Mouse (Mus musculus) heart, embryonic 13.5 days (tissue): Measurements from ENCODE around the gene Tppp. TPM values are rescaled to one million over a fixed set of nuclear protein-coding genes. Genes with fewer than 3 reads are reported as not detected.
"Not testable (repeated sequence)": the region's sequence is repeated elsewhere in the genome, so short reads cannot be mapped to it uniquely, and the experiment has no call there.

Experiments
- ATAC-seq: fragments of 200-750 bp; cut with Nextera tagmentation; 2 replicates; pipeline ENCODE4 v1.8.0; 2017; ENCODE audit warnings: moderate TSS enrichment; ENCODE audit not compliant: insufficient number of reproducible peaks, low FRiP score, low TSS enrichment; ENCODE audit errors: extremely low read depth
- H3K27ac ChIP-seq: fragments of 300-500 bp; sonication (generic); replicated peaks from 2 replicates; pipeline ENCODE4 v1.5.1; 2015; ENCODE audit warnings: moderate library complexity, mild to moderate bottlenecking, inconsistent platforms
- H3K27me3 ChIP-seq: fragments of 300-500 bp; sonication (generic); replicated peaks from 2 replicates; pipeline ENCODE4 v1.6.1; 2015; ENCODE audit warnings: mild to moderate bottlenecking, inconsistent platforms
- H3K36me3 ChIP-seq: fragments of 300-500 bp; sonication (generic); 2 replicates; pipeline ENCODE4 v1.6.1; 2015; ENCODE audit warnings: mild to moderate bottlenecking, inconsistent platforms
- H3K4me1 ChIP-seq: fragments of 300-500 bp; sonication (generic); 2 replicates; pipeline ENCODE4 v1.6.1; 2015; ENCODE audit warnings: inconsistent platforms
- H3K4me2 ChIP-seq: fragments of 300-500 bp; sonication (generic); 2 replicates; pipeline ENCODE4 v1.6.1; 2015; ENCODE audit warnings: inconsistent platforms, mild to moderate bottlenecking, moderate library complexity
- H3K4me3 ChIP-seq: fragments of 300-500 bp; sonication (generic); 2 replicates; pipeline ENCODE4 v1.5.1; 2015; ENCODE audit warnings: moderate library complexity, mild to moderate bottlenecking, inconsistent platforms
- H3K9ac ChIP-seq: fragments of 300-500 bp; sonication (generic); 2 replicates; pipeline ENCODE4 v1.6.1; 2015; ENCODE audit warnings: inconsistent platforms, mild to moderate bottlenecking, moderate library complexity
- H3K9me3 ChIP-seq: fragments of 300-500 bp; sonication (generic); 2 replicates; pipeline ENCODE4 v1.6.1; 2016; ENCODE audit warnings: inconsistent platforms
- WGBS: fragments of 180-500 bp; shearing (Covaris S2); methylation state at CpG from one replicate; pipeline ENCODE4 v1.1.7; 2015; ENCODE audit warnings: mixed read lengths; 5-methylcytosine and 5-hydroxymethylcytosine counted together
- polyA plus RNA-seq: library from polyadenylated mRNA; unstranded; fragments of >200 nt; fragmentation: Nextera tagmentation; extraction: Ambion mirVana; gene quantifications from 2 replicates; pipeline ENCODE4 v1.2.1, GENCODE M21; 2015

Gene Tppp
- polyA plus RNA-seq, 1 experiment from 2014 or later: 3.6 TPM

GRCm38 (mm10) chr13:74000519-74000918, 8.7 kb upstream of the Tppp start:
- H3K4me1 ChIP-seq: no peaks in the 10 kb centered on the region
- no peak for ATAC-seq
- no peak overlapping the region for H3K9ac ChIP-seq
- H3K9me3 ChIP-seq: no peaks in the 10 kb centered on the region
- H3K27me3 ChIP-seq: peaks cover 8% of the 10 kb centered on the region; the same call in 1 of the 2 replicates
- H3K27ac ChIP-seq: no peak overlapping the region
- no peak overlapping the region for H3K4me3 ChIP-seq
- H3K4me2 ChIP-seq: no peak overlapping the region
- H3K36me3 ChIP-seq: no peaks in the 10 kb centered on the region

- Histone ChIP-seq H3K4me2 (no peak overlapping the region), H3K4me1 (no peaks in the 10 kb centered on the region), H3K36me3 (no peaks in the 10 kb centered on the region), H3K9ac (no peak overlapping the region), H3K9me3 (no peaks in the 10 kb centered on the region), H3K4me3 (no peak overlapping the region), H3K27ac (no peak overlapping the region), H3K27me3 (peaks cover 8% of the 10 kb centered on the region; the same call in 1 of the 2 replicates)
- 71% methylated on average over 6 of the region's 6 CpGs for WGBS
- ATAC-seq: no peak
Observed at GRCm38 (mm10) chr13:74000961-74001360, 8.2 kb upstream of the Tppp start.

GRCm38 (mm10) chr13:74001492-74001891, 7.7 kb upstream of the Tppp start:
- WGBS: 68% methylated on average over 4 of the region's 4 CpGs
- H3K9ac ChIP-seq: no peak overlapping the region
- no peaks in the 10 kb centered on the region for H3K9me3 ChIP-seq
- no peaks in the 10 kb centered on the region for H3K4me1 ChIP-seq
- no peak overlapping the region for H3K4me2 ChIP-seq
- H3K27ac ChIP-seq: no peak overlapping the region
- no peak for ATAC-seq
- H3K27me3 ChIP-seq: peaks cover 10% of the 10 kb centered on the region; the same call in 1 of the 2 replicates
- no peak overlapping the region for H3K4me3 ChIP-seq
- H3K36me3 ChIP-seq: no peaks in the 10 kb centered on the region

DNA sequence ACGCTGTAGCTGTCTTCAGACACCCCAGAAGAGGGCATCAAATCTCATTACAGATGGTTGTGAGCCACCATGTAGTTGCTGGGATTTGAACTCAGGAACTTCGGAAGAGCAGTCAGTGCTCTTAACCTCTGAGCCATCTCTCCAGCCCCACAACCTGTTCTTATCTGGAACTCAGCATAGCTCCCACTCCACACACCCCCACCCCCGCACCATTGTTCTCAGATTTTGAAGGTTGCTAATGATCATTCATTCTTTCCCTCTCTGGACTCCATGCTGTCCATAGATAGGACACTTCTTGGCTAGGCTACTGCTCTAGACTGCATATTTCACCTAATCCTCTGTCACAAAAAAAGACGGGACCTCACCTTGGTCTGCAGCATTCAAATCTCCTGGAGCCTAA, 2.3 kb upstream of the Tppp start:
- not testable (repeated sequence) for ATAC-seq, H3K4me2 ChIP-seq, H3K27ac ChIP-seq, H3K9me3 ChIP-seq, H3K4me3 ChIP-seq, H3K36me3 ChIP-seq, H3K9ac ChIP-seq
- Histone ChIP-seq H3K27me3 (peaks cover 27% of the 10 kb centered on the region), H3K4me1 (peaks cover 23% of the 10 kb centered on the region)
- 81% methylated on average over 4 of the region's 4 CpGs for WGBS

GRCm38 (mm10) chr13:74008216-74008615, 991 bp upstream of the Tppp start:
- not testable (repeated sequence) for H3K4me3 ChIP-seq, H3K9me3 ChIP-seq, H3K27ac ChIP-seq, H3K36me3 ChIP-seq, H3K9ac ChIP-seq, ATAC-seq
- peak overlapping the region; percentile 100 for H3K4me2 ChIP-seq
- H3K4me1 ChIP-seq: peaks cover 23% of the 10 kb centered on the region
- H3K27me3 ChIP-seq: peaks cover 26% of the 10 kb centered on the region
- WGBS: 74% methylated on average over 2 of the region's 2 CpGs

- Histone ChIP-seq H3K27me3 (peaks cover 26% of the 10 kb centered on the region), H3K4me3 (peak overlapping the region; percentile 68), H3K9me3 (no peaks in the 10 kb centered on the region), H3K36me3 (no peaks in the 10 kb centered on the region), H3K9ac (peak overlapping the region; percentile 80), H3K27ac (peak overlapping the region; percentile 32; the same call in 1 of the 2 replicates), H3K4me1 (peaks cover 25% of the 10 kb centered on the region), H3K4me2 (peak overlapping the region; percentile 100)
- under 1% methylated on average over 55 of the region's 55 CpGs for WGBS
- no peak for ATAC-seq
Observed at GRCm38 (mm10) chr13:74009791-74010614, 796 bp downstream of the Tppp start.

GRCm38 (mm10) chr13:74010678-74011077, 1.5 kb downstream of the Tppp start:
- 8% methylated on average over 3 of the region's 3 CpGs for WGBS
- H3K4me3 ChIP-seq: peak overlapping the region; percentile 68
- H3K4me1 ChIP-seq: peaks cover 26% of the 10 kb centered on the region
- H3K36me3 ChIP-seq: no peaks in the 10 kb centered on the region
- no peaks in the 10 kb centered on the region for H3K9me3 ChIP-seq
- H3K4me2 ChIP-seq: peak overlapping the region; percentile 100
- 0 out of 2 replicates have a peak overlapping the region, but pooled peaks have one; percentile 5 for H3K27ac ChIP-seq
- H3K27me3 ChIP-seq: peaks cover 26% of the 10 kb centered on the region
- peak overlapping the region; percentile 80 for H3K9ac ChIP-seq
- no peak for ATAC-seq

- peaks cover 13% of the 10 kb centered on the region for H3K27me3 ChIP-seq
- H3K4me1 ChIP-seq: peaks cover 13% of the 10 kb centered on the region
- H3K9ac ChIP-seq: no peak overlapping the region
- no peak overlapping the region for H3K4me3 ChIP-seq
- H3K9me3 ChIP-seq: no peaks in the 10 kb centered on the region
- 70% methylated on average over 4 of the region's 4 CpGs for WGBS
- H3K36me3 ChIP-seq: no peaks in the 10 kb centered on the region
- ATAC-seq: no peak
- H3K4me2 ChIP-seq: no peak overlapping the region
- no peak overlapping the region for H3K27ac ChIP-seq
Observed at GRCm38 (mm10) chr13:74015908-74016307, 6.7 kb downstream of the Tppp start.

GRCm38 (mm10) chr13:74017426-74017825, 8.2 kb downstream of the Tppp start:
- Histone ChIP-seq H3K4me3 (no peak overlapping the region), H3K4me2 (no peak overlapping the region), H3K9ac (no peak overlapping the region), H3K9me3 (no peaks in the 10 kb centered on the region), H3K27ac (no peak overlapping the region), H3K36me3 (no peaks in the 10 kb centered on the region), H3K4me1 (peaks cover 9% of the 10 kb centered on the region), H3K27me3 (no peaks in the 10 kb centered on the region; the same call in 1 of the 2 replicates)
- 70% methylated on average over 4 of the region's 4 CpGs for WGBS
- ATAC-seq: no peak

GRCm38 (mm10) chr13:74019006-74019405, 9.8 kb downstream of the Tppp start:
- H3K9ac ChIP-seq, H3K36me3 ChIP-seq, H3K4me1 ChIP-seq, H3K4me3 ChIP-seq, H3K9me3 ChIP-seq, H3K4me2 ChIP-seq, H3K27me3 ChIP-seq, ATAC-seq, H3K27ac ChIP-seq: not testable (repeated sequence)
- 71% methylated on average over 8 of the region's 8 CpGs for WGBS

- Histone ChIP-seq H3K4me2 (no peak overlapping the region), H3K4me3 (no peak overlapping the region), H3K27me3 (no peaks in the 10 kb centered on the region), H3K27ac (peak overlapping the region; percentile 51), H3K9me3 (no peaks in the 10 kb centered on the region), H3K9ac (0 out of 2 replicates have a peak overlapping the region, but pooled peaks have one; percentile 4), H3K4me1 (peaks cover 33% of the 10 kb centered on the region), H3K36me3 (no peaks in the 10 kb centered on the region)
- no peak for ATAC-seq
- 45% methylated on average over 4 of the region's 4 CpGs for WGBS
Observed at GRCm38 (mm10) chr13:74025151-74026081, 16.2 kb downstream of the Tppp start.
